Mouse (Mus musculus) limb, embryonic 12.5 days (tissue): ENCODE results near the gene Adgrl1. TPM values are rescaled to one million over a fixed set of nuclear protein-coding genes. Genes with fewer than 3 reads are reported as not detected.

ENCODE experiments used
- ATAC-seq: fragments of 200-750 bp; cut with Nextera tagmentation; 2 replicates; pipeline ENCODE4 v1.8.0; 2017; ENCODE audit warnings: low read depth, moderate TSS enrichment; ENCODE audit not compliant: insufficient number of reproducible peaks, insufficient read depth, low FRiP score, low TSS enrichment
- H3K27ac ChIP-seq: fragments of 300-500 bp; sonication (generic); 2 replicates; pipeline ENCODE4 v1.5.1; 2016; ENCODE audit warnings: mild to moderate bottlenecking, moderate library complexity
- H3K27me3 ChIP-seq: fragments of 300-500 bp; sonication (generic); 2 replicates; pipeline ENCODE4 v1.6.1; 2016; ENCODE audit warnings: mild to moderate bottlenecking, moderate library complexity
- H3K36me3 ChIP-seq: fragments of 300-500 bp; sonication (generic); 2 replicates; pipeline ENCODE4 v1.6.1; 2016; ENCODE audit warnings: mild to moderate bottlenecking, moderate library complexity
- H3K4me1 ChIP-seq: fragments of 300-500 bp; sonication (generic); replicated peaks from 2 replicates; pipeline ENCODE4 v1.6.1; 2016
- H3K4me2 ChIP-seq: fragments of 300-500 bp; sonication (generic); 2 replicates; pipeline ENCODE4 v1.6.1; 2016; ENCODE audit warnings: mild to moderate bottlenecking, moderate library complexity
- H3K4me3 ChIP-seq: fragments of 300-500 bp; sonication (generic); replicated peaks from 2 replicates; pipeline ENCODE4 v1.5.1; 2016; ENCODE audit warnings: mild to moderate bottlenecking
- H3K9ac ChIP-seq: fragments of 300-500 bp; sonication (generic); replicated peaks from 2 replicates; pipeline ENCODE4 v1.6.1; 2016; ENCODE audit warnings: mild to moderate bottlenecking, moderate library complexity
- H3K9me3 ChIP-seq: fragments of 300-500 bp; sonication (generic); 2 replicates; pipeline ENCODE4 v1.6.1; 2016; ENCODE audit warnings: mild to moderate bottlenecking, moderate library complexity
- WGBS: fragments of 180-500 bp; shearing (Covaris S2); methylation state at CpG from one replicate; pipeline ENCODE4 v1.1.7; 2016; 5-methylcytosine and 5-hydroxymethylcytosine counted together
- polyA plus RNA-seq: library from polyadenylated mRNA; unstranded; fragments of >200 nt; fragmentation: Nextera tagmentation; extraction: Ambion mirVana; gene quantifications from 2 replicates; pipeline ENCODE4 v1.2.1, GENCODE M21; 2016

Adgrl1 gene
- polyA plus RNA-seq: 28.2 and 32.7 TPM in 2 replicates

- Histone ChIP-seq H3K27ac (peak within 1 kb of the TSS; percentile 99), H3K9ac (peak within 1 kb of the TSS; percentile 95), H3K4me3 (peak within 1 kb of the TSS; percentile 99), H3K27me3 (peaks cover 20% of the 10 kb centered on the region), H3K9me3 (no peaks in the 10 kb centered on the region), H3K4me2 (peak within 1 kb of the TSS; percentile 84), H3K36me3 (no peaks in the 10 kb centered on the region), H3K4me1 (peaks cover 52% of the 10 kb centered on the region)
- ATAC-seq: peak; percentile 91
- WGBS: under 1% methylated on average over 69 of the region's 70 CpGs
Measured at GRCm38 (mm10) chr8:83899363-83900252, at the start of gene Adgrl1. Gene Adgrl1, plus strand, starts transcription at chr8:83900105.

- H3K4me1 ChIP-seq: peaks cover 11% of the 10 kb centered on the region; the same call in 1 of the 2 replicates
- no peak overlapping the region for H3K4me3 ChIP-seq
- ATAC-seq: no peak
- no peak overlapping the region for H3K27ac ChIP-seq
- H3K27me3 ChIP-seq: no peaks in the 10 kb centered on the region
- H3K4me2 ChIP-seq: peak overlapping the region; percentile 30; the same call in 1 of the 2 replicates
- H3K9me3 ChIP-seq: peaks cover 9% of the 10 kb centered on the region
- 12% methylated on average over 8 of the region's 8 CpGs for WGBS
- no peaks in the 10 kb centered on the region for H3K36me3 ChIP-seq
- H3K9ac ChIP-seq: peak overlapping the region; percentile 42; the same call in 1 of the 2 replicates
Measured at GRCm38 (mm10) chr8:83852329-83852728, 47.6 kb upstream of the Adgrl1 start.

GRCm38 (mm10) chr8:83853323-83854050, 46.4 kb upstream of the Adgrl1 start:
- Histone ChIP-seq H3K36me3 (no peaks in the 10 kb centered on the region), H3K27me3 (no peaks in the 10 kb centered on the region), H3K9ac (no peak overlapping the region), H3K27ac (no peak overlapping the region), H3K4me2 (no peak overlapping the region), H3K4me3 (no peak overlapping the region), H3K4me1 (peaks cover 11% of the 10 kb centered on the region; the same call in 1 of the 2 replicates), H3K9me3 (no peaks in the 10 kb centered on the region)
- no peak for ATAC-seq
- WGBS: 76% methylated on average over 3 of the region's 3 CpGs

GRCm38 (mm10) chr8:83856486-83857065, 43.3 kb upstream of the Adgrl1 start:
- Histone ChIP-seq H3K27me3 (0 out of 2 replicates have a peak, but pooled peaks cover 3% of the 10 kb centered on the region), H3K4me1 (peaks cover 11% of the 10 kb centered on the region; the same call in 1 of the 2 replicates), H3K4me2 (no peak overlapping the region), H3K4me3 (no peak overlapping the region), H3K36me3 (no peaks in the 10 kb centered on the region), H3K9ac (no peak overlapping the region), H3K9me3 (no peaks in the 10 kb centered on the region), H3K27ac (no peak overlapping the region)
- no peak for ATAC-seq
- 86% methylated on average over 6 of the region's 6 CpGs for WGBS

- peak overlapping the region; percentile 40 for H3K9ac ChIP-seq
- no peak for ATAC-seq
Measured at GRCm38 (mm10) chr8:83862439-83863268, 37.3 kb upstream of the Adgrl1 start.

GRCm38 (mm10) chr8:83874881-83875655, 24.8 kb upstream of the Adgrl1 start:
- peak; percentile 88 for ATAC-seq
- Histone ChIP-seq H3K9ac (peak overlapping the region; percentile 87), H3K9me3 (0 out of 2 replicates have a peak, but pooled peaks cover 3% of the 10 kb centered on the region), H3K4me3 (peak overlapping the region; percentile 70), H3K4me1 (peaks cover 16% of the 10 kb centered on the region), H3K27ac (peak overlapping the region; percentile 84), H3K27me3 (peaks cover 25% of the 10 kb centered on the region; the same call in 1 of the 2 replicates), H3K4me2 (peak overlapping the region; percentile 87), H3K36me3 (no peaks in the 10 kb centered on the region)
- WGBS: under 1% methylated on average over 64 of the region's 66 CpGs

More at GRCm38 (mm10) chr8:83862439-83863268, 37.3 kb upstream of the Adgrl1 start:
- peak overlapping the region; percentile 29 for H3K4me3 ChIP-seq
- no peaks in the 10 kb centered on the region for H3K9me3 ChIP-seq
- 4% methylated on average over 24 of the region's 24 CpGs for WGBS
- peaks cover 9% of the 10 kb centered on the region; the same call in 1 of the 2 replicates for H3K27me3 ChIP-seq
- H3K36me3 ChIP-seq: no peaks in the 10 kb centered on the region
- peak overlapping the region; percentile 58 for H3K4me2 ChIP-seq
- peaks cover 9% of the 10 kb centered on the region for H3K4me1 ChIP-seq
- no peak overlapping the region for H3K27ac ChIP-seq

- WGBS: 0% methylated on average over 7 of the region's 11 CpGs
- 0 out of 2 replicates have a peak, but pooled peaks cover 3% of the 10 kb centered on the region for H3K9me3 ChIP-seq
- H3K27ac ChIP-seq: peak overlapping the region; percentile 84
- H3K4me1 ChIP-seq: peaks cover 16% of the 10 kb centered on the region
- peak overlapping the region; percentile 70 for H3K4me3 ChIP-seq
- H3K4me2 ChIP-seq: peak overlapping the region; percentile 87
- no peaks in the 10 kb centered on the region for H3K36me3 ChIP-seq
- peak overlapping the region; percentile 87 for H3K9ac ChIP-seq
- H3K27me3 ChIP-seq: peaks cover 25% of the 10 kb centered on the region; the same call in 1 of the 2 replicates
- ATAC-seq: peak; percentile 23; the same call in 1 of the 2 replicates
Measured at GRCm38 (mm10) chr8:83875656-83876040, 24.3 kb upstream of the Adgrl1 start.

- under 1% methylated on average over 40 of the region's 41 CpGs for WGBS
- peak overlapping the region; percentile 87 for H3K4me2 ChIP-seq
- peak overlapping the region; percentile 87 for H3K9ac ChIP-seq
- peak overlapping the region; percentile 70 for H3K4me3 ChIP-seq
- H3K9me3 ChIP-seq: 0 out of 2 replicates have a peak, but pooled peaks cover 3% of the 10 kb centered on the region
- ATAC-seq: no peak
- peak overlapping the region; percentile 84 for H3K27ac ChIP-seq
- peaks cover 25% of the 10 kb centered on the region; the same call in 1 of the 2 replicates for H3K27me3 ChIP-seq
- H3K4me1 ChIP-seq: peaks cover 16% of the 10 kb centered on the region
- no peaks in the 10 kb centered on the region for H3K36me3 ChIP-seq
Measured at GRCm38 (mm10) chr8:83876080-83876837, 23.6 kb upstream of the Adgrl1 start.

GRCm38 (mm10) chr8:83876838-83877223, 23.1 kb upstream of the Adgrl1 start:
- Histone ChIP-seq H3K9me3 (no peaks in the 10 kb centered on the region), H3K4me1 (peaks cover 16% of the 10 kb centered on the region), H3K36me3 (no peaks in the 10 kb centered on the region), H3K4me2 (peak overlapping the region; percentile 87), H3K27me3 (peaks cover 25% of the 10 kb centered on the region; the same call in 1 of the 2 replicates), H3K27ac (no peak overlapping the region; the same call in 1 of the 2 replicates), H3K9ac (peak overlapping the region; percentile 87; the same call in 1 of the 2 replicates), H3K4me3 (peak overlapping the region; percentile 70)
- ATAC-seq: no peak
- WGBS: 4% methylated on average over 10 of the region's 10 CpGs
